Mouse (Mus musculus) embryo, embryonic 10.5 days (tissue): ENCODE measurements at regions not wholly inside any gene's neighbourhood (a gene's known extent, or its start where the extent isn't known, plus 50 kb on each side); places are given as distances from the start of the nearest gene placed in this dataset.

Experiments
- DNase-seq: peaks from one replicate; pipeline ENCODE4 v3.0.0-alpha.2; 2015; ENCODE audit warnings: low spot score

DNA sequence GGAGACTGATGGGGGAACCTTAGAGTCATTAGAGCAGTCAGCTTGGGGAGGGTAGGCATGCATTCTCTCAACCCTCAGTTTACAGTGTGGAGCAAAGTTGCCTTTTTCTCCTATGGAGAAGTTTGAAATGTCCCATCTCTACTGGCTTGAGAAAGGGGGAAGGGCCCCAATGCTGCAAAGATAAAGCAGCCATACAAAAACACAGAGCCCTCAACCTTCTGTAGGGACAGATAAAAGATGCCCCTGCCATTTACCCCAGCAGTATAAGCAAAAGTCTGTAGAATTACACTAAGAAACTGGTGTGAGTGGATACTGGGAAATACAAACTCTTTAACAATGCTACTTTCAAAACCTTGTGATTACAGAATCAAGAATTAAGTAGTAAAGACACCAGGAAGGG is 71.9 kb upstream of the Tmem215 start:
- DNase-seq, result no peak

DNA sequence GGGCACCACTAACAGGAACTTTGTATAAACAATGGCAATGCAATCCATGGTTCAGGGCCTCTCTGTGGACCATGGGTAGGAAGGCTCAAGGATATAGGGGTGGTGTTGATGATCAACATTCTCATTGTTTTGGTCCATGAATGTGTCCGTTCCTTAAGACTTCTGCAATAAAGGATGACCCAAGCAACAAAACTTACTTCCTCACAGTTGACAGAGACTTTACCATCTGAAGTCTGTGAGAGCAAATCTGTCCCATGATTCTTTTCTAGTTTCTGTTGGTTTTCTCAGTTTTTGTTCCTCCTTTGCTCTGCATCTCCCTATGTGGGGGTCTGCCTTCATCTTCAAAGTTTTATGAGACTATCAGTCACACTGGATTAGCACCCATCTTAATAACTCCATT is 81.8 kb upstream of the Tmem215 start:
- no peak for DNase-seq

DNA sequence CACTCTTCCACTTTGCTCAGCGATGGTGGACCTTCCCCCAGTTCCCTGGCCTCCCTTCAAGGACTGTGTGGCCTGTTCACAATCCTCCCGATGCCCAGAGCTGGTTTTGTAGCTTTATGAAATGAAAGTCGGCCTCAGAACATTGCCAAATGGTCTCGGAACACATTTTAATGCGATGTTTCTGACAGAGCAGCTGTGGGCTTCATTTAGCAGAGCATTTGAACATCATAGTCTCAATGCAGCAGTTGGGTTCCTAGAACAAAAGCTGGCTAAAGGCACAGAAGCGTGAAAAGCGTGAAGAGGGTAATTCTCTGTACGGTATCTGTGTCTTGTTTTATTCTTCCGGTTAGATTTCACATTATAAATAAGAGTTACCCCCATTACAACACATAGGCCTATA is 86.7 kb upstream of the Tmem215 start:
- no peak for DNase-seq

GRCm38 (mm10) chr4:40384704-40385103 is 87.3 kb upstream of the Tmem215 start:
- DNase-seq, result no peak

DNA sequence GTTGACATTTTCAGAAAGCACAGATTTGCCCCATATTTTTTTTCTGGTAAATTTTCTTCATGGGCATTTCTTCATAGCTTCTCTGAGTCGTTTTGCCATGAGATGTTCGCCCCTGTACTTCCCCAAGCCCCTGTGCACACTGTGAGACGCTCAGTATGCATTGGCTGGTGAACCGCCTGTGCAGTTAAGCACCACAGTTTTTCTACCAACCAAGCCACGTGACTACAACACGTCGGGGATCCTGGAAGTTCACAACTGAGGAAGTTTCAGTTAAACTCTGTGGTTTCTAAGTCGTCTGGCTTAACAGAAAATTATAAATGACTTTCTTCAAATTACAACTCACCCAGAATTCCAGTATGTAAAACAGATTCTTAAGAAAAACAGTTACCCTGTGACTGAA is 91.7 kb upstream of the Tmem215 start:
- DNase-seq, result no peak

GRCm38 (mm10) chr4:40375439-40376154 is 96.4 kb upstream of the Ndufb6 start:
- peak; percentile 2 for DNase-seq

- DNase-seq, result no peak
Observed at GRCm38 (mm10) chr4:40374213-40374612, 95.0 kb upstream of the Ndufb6 start.

DNA sequence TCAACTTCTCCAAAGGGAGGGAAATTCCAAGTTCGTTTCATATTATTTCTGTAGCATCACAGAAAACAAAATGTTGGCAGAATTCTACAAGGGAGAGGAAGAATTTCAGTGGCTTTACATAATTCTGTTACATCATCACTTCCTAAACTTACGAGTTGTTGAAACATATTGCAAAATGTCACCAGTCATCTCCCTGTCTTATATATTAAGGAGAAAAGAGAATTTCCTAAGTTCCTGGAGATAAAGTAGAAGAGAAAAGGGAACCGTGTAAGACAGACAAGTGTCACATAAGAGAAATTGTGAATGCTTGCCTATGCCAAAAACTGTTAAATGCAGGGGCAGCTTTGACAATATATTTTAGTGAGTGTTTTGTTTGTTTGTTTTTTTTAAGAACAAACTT is 85.1 kb upstream of the Ndufb6 start:
- no peak for DNase-seq

GRCm38 (mm10) chr4:40359307-40359706 is 80.1 kb upstream of the Ndufb6 start:
- DNase-seq, result no peak

GRCm38 (mm10) chr4:40357088-40357853 is 78.0 kb upstream of the Ndufb6 start:
- DNase-seq, result no peak

DNA sequence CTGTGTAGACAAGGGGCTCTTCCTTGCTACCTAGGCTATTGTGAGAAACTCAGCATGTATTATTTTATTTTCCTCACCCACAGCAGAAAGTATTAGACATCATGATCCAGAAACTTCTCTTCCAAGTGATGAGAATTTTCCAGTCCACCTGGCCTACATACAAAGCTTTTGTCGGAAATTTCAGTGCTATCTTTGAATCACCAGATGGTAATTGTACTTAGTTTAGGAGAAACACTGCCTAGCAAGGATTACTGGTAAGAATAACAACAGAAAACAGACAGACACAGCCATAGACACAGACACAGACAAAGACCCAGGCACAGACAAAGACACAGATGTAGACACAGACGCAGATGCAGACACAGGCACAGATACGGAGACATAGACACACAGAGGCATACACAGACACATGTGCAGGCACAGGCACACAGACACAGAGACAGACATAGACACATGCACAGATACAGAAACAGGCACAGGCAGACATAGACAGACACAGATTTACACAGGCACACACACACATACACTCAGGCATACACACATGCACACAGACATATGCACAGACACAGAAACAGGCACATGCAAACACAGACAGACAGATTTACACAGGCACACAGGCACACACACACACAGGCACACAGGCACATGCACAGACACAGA is 76.7 kb upstream of the Ndufb6 start:
- no peak for DNase-seq

DNA sequence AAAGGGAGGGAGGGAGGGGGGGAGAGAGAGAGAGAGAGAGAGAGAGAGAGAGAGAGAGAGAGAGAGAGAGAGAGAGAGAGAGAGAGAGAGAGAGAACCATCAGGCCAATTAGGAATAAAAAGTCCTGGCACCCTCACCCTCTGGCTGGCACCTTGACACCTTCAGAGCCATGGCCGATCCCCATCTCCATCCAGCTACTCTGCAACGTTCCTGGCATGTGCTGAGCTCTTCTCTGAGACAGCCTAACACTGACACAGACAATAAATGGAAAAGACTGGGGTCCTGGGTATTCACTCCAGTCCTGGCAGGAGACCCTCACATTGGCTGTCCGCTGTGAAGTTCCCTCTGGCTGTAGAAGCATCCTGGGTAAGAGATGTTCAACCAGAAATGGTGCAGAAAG is 75.2 kb upstream of the Ndufb6 start:
- DNase-seq, result no peak

DNA sequence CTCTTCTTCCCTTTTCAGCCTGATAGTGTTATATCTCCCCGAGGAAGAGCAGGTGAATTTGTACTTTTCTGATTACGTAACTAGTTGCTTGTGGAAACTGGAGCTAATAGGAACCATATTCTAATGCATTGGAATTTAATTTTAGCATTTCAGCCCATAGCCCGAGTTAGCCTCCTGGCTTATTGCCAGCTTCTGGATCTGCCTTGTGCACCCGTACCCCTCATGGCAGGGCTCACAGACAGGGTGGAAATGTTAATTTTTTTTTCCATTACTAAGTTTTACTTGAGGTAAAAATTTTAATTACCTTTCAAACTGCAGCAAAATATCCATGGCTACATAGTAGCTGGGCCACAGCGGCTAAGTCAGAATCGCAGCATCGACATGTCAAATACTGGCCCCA is 72.4 kb upstream of the Ndufb6 start:
- DNase-seq, result no peak

DNA sequence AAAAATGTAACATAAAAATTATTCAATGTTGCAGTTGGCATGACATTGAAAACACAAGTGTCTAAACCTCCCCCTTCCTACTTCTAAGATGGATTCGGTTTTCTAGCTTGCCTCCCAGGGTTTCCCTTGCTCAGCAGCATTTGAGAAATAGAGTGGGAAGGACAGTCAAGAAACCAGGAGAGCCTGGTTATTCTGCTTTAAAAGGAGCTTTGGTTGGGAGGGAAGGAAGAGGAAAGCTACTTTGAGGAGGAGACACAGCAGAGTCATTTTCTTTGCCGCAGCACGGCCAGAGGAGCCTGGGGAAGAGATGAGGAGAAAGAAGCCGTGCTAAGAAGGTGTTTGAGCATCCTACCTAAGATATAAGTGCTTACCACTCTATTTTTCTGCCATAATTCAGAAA is 71.9 kb upstream of the Ndufb6 start:
- no peak for DNase-seq

DNA sequence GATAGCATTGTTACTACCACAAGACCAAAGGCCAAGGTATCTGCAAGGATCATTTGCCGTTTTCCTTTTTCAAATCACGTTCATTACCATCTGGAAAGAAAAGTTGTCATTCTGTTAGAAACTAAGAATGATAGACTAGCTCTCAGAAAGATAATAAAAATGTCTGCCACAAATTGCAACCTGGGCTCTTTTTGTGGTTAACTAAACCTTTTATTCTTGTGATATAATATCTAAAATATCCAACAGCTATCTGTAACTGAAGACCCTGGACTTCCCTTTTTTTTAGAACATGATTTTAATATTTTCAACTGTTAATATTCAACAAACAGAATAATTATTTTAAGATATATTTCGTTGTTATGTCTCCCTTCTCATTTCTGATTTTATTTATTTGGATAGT is 66.6 kb upstream of the Ndufb6 start:
- DNase-seq, result no peak

DNA sequence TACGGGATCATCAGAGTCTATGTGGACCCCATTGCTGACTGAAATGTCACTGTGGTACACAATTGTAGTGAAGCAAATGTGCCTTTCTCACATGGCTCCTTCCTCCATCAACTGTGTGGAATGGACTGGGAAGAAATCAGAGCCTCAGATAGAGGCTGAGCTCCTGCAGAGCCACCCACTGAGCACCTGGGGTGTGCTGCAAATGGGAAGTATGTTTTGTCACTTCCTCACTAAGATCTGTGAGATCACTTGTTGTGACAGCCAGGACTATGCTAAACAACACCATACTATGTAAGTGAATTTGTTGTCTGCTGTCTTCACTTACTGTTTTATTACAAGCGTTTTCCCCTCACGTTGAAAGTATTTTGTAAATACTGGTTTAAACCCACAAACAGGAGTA is 63.0 kb upstream of the Ndufb6 start:
- DNase-seq, result no peak

GRCm38 (mm10) chr4:40334841-40335240 is 55.6 kb upstream of the Ndufb6 start:
- no peak for DNase-seq

DNA sequence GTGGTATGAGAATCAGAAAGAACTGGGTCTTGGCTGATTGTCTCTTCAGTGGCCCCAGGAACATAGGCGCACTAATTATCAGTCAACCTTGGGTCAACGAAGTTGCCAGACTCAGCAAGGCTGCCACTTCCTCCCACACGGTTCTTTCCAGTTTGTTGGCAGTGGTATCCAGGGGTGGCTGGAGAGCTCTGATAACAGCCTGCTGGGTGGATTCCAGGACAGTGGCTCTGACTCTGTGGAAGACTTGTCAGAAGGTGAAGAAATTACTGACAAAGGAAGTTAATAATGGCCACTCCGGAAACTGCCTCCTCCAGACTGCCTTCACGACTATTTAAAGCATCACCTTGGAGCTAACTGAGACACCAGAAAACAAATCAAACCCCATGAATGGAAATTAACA is 50.5 kb upstream of the Ndufb6 start:
- DNase-seq, result no peak
